Mouse (Mus musculus) heart, postnatal 25 days (tissue): ENCODE measurements around the gene Lgi2. TPM values are rescaled to one million over a fixed set of nuclear protein-coding genes. Genes with fewer than 3 reads are reported as not detected.

Source experiments
- DNase-seq: peaks from one replicate; pipeline ENCODE4 v3.0.0; 2022; ENCODE audit warnings: low spot score
- intact Hi-C: fragments of 180-260 bp; cut with DNase I; formaldehyde crosslinking; loops from one replicate; pipeline ENCODE4 v1.15.1; 2025
- total RNA-seq, 2 experiments: library from RNA; stranded (reverse); gene quantifications; 2 replicates each; pipeline ENCODE4 v1.2.3; 2021

Lgi2 gene
- total RNA-seq, result under 1 TPM; 0.42 to 0.49 TPM

GRCm38 (mm10) chr5:52565813-52566531 lies at the start of gene Lgi2:
Gene Lgi2 (minus strand): TSS chr5:52566462.
- intact Hi-C loops, result loop anchor here (5.0 kb wide), 1 partner anchor 61 kb away; no protein-coding TSS in a partner anchor
- DNase-seq, result no peak

- DNase-seq, result no peak
- intact Hi-C loops, result no loop called here
Observed at GRCm38 (mm10) chr5:52615421-52615820, 49.2 kb upstream of the Lgi2 start.

GRCm38 (mm10) chr5:52614686-52615085 lies 48.4 kb upstream of the Lgi2 start:
- intact Hi-C loops, result no loop called here
- DNase-seq, result no peak

GRCm38 (mm10) chr5:52612776-52613175 lies 46.5 kb upstream of the Lgi2 start:
- no peak for DNase-seq
- intact Hi-C loops, result no loop called here

- intact Hi-C loops, result no loop called here
- DNase-seq, result no peak
Observed at GRCm38 (mm10) chr5:52611315-52611895, 45.1 kb upstream of the Lgi2 start.

- intact Hi-C loops, result no loop called here
Observed at GRCm38 (mm10) chr5:52610306-52610705, 44.0 kb upstream of the Lgi2 start.

GRCm38 (mm10) chr5:52609672-52610071 lies 43.4 kb upstream of the Lgi2 start:
- DNase-seq, result no peak
- intact Hi-C loops, result no loop called here

More at GRCm38 (mm10) chr5:52610306-52610705, 44.0 kb upstream of the Lgi2 start:
- no peak for DNase-seq

- intact Hi-C loops, result no loop called here
- DNase-seq, result no peak
Observed at GRCm38 (mm10) chr5:52604582-52605041, 38.4 kb upstream of the Lgi2 start.

- intact Hi-C loops, result no loop called here
- no peak for DNase-seq
Observed at GRCm38 (mm10) chr5:52590612-52591011, 24.4 kb upstream of the Lgi2 start.

- intact Hi-C loops, result no loop called here
- DNase-seq, result no peak
Observed at GRCm38 (mm10) chr5:52588650-52589049, 22.4 kb upstream of the Lgi2 start.

GRCm38 (mm10) chr5:52587291-52587733 lies 21.1 kb upstream of the Lgi2 start:
- DNase-seq, result no peak
- intact Hi-C loops, result no loop called here

- intact Hi-C loops, result no loop called here
- no peak for DNase-seq
Observed at GRCm38 (mm10) chr5:52572572-52572971, 6.3 kb upstream of the Lgi2 start.

GRCm38 (mm10) chr5:52570746-52571145 lies 4.5 kb upstream of the Lgi2 start:
- intact Hi-C loops, result no loop called here
- DNase-seq, result no peak

GRCm38 (mm10) chr5:52565214-52565812 lies 949 bp downstream of the Lgi2 start:
- intact Hi-C loops, result loop anchor here (5.0 kb wide), 1 partner anchor 62 kb away; no protein-coding TSS in a partner anchor
- no peak for DNase-seq

GRCm38 (mm10) chr5:52564351-52564750 lies 1.9 kb downstream of the Lgi2 start:
- no peak for DNase-seq
- intact Hi-C loops, result no loop called here

GRCm38 (mm10) chr5:52560240-52560639 lies 6.0 kb downstream of the Lgi2 start:
- DNase-seq, result peak; percentile 16

GRCm38 (mm10) chr5:52555526-52555925 lies 10.7 kb downstream of the Lgi2 start:
- DNase-seq, result no peak
- intact Hi-C loops, result no loop called here

More at GRCm38 (mm10) chr5:52560240-52560639, 6.0 kb downstream of the Lgi2 start:
- intact Hi-C loops, result no loop called here

GRCm38 (mm10) chr5:52551318-52551632 lies 15.0 kb downstream of the Lgi2 start:
- intact Hi-C loops, result no loop called here
- no peak for DNase-seq

- intact Hi-C loops, result no loop called here
- DNase-seq, result no peak
Observed at GRCm38 (mm10) chr5:52550613-52551317, 15.5 kb downstream of the Lgi2 start.

- DNase-seq, result no peak
- intact Hi-C loops, result no loop called here
Observed at GRCm38 (mm10) chr5:52546950-52547349, 19.3 kb downstream of the Lgi2 start.
